Mouse (Mus musculus) neural tube, embryonic 12.5 days (tissue): ENCODE measurements around the gene D630045J12Rik. TPM values are rescaled to one million over a fixed set of nuclear protein-coding genes. Genes with fewer than 3 reads are reported as not detected.

Experiments
- ATAC-seq: fragments of 200-750 bp; cut with Nextera tagmentation; 2 replicates; pipeline ENCODE4 v1.8.0; 2017; ENCODE audit warnings: low read depth, mild to moderate bottlenecking, moderate TSS enrichment, moderate library complexity; ENCODE audit not compliant: low FRiP score
- H3K27ac ChIP-seq: fragments of 300-500 bp; sonication (generic); 2 replicates; pipeline ENCODE4 v1.5.1; 2016
- H3K27me3 ChIP-seq: fragments of 300-500 bp; sonication (generic); replicated peaks from 2 replicates; pipeline ENCODE4 v1.6.1; 2016; ENCODE audit warnings: mild to moderate bottlenecking
- H3K36me3 ChIP-seq: fragments of 300-500 bp; sonication (generic); 2 replicates; pipeline ENCODE4 v1.6.1; 2016; ENCODE audit warnings: mild to moderate bottlenecking
- H3K4me1 ChIP-seq: fragments of 300-500 bp; sonication (generic); 2 replicates; pipeline ENCODE4 v1.6.1; 2016
- H3K4me2 ChIP-seq: fragments of 300-500 bp; sonication (generic); replicated peaks from 2 replicates; pipeline ENCODE4 v1.6.1; 2016; ENCODE audit warnings: mild to moderate bottlenecking
- H3K4me3 ChIP-seq: fragments of 300-500 bp; sonication (generic); 2 replicates; pipeline ENCODE4 v1.5.1; 2016
- H3K9ac ChIP-seq: fragments of 300-500 bp; sonication (generic); 2 replicates; pipeline ENCODE4 v1.6.1; 2016; ENCODE audit warnings: mild to moderate bottlenecking
- H3K9me3 ChIP-seq: fragments of 300-500 bp; sonication (generic); 2 replicates; pipeline ENCODE4 v1.6.1; 2016; ENCODE audit warnings: mild to moderate bottlenecking
- WGBS: fragments of 180-500 bp; shearing (Covaris S2); methylation state at CpG from one replicate; pipeline ENCODE4 v1.1.7; 2016; 5-methylcytosine and 5-hydroxymethylcytosine counted together
- polyA plus RNA-seq: library from polyadenylated mRNA; unstranded; fragments of >200 nt; fragmentation: Nextera tagmentation; extraction: Ambion mirVana; gene quantifications from 2 replicates; pipeline ENCODE4 v1.2.1, GENCODE M21; 2016

Gene D630045J12Rik
- polyA plus RNA-seq, 1 experiment from 2014 or later, result 13.3 TPM

DNA sequence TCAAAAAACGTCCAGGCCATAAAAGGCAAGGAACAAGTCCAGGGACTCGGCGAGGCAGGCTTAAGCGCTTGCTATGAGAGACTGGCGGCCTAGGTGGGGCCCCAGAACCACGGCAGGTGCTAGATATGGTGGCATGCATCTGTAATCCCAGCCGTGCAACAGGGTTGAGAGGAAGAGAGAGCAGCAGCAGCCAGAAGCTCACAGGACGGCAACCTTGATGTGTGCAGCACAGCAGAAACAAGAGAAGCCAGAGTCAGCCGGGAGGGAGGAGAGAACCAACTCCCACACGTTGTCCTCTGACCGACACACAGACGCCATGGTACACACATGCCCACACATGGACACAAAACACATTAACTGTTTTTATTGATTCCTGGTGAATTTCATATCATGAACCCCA, 51.0 kb downstream of the D630045J12Rik start:
- ATAC-seq, result no peak
- H3K27me3 ChIP-seq, result no peaks in the 10 kb centered on the region
- no peak overlapping the region for H3K4me2 ChIP-seq
- H3K27ac ChIP-seq, result no peak overlapping the region
- no peak overlapping the region for H3K9ac ChIP-seq
- 84% methylated on average over 12 of the region's 12 CpGs for WGBS
- no peaks in the 10 kb centered on the region for H3K9me3 ChIP-seq
- peaks cover 22% of the 10 kb centered on the region for H3K4me1 ChIP-seq
- no peaks in the 10 kb centered on the region for H3K36me3 ChIP-seq
- no peak overlapping the region for H3K4me3 ChIP-seq

DNA sequence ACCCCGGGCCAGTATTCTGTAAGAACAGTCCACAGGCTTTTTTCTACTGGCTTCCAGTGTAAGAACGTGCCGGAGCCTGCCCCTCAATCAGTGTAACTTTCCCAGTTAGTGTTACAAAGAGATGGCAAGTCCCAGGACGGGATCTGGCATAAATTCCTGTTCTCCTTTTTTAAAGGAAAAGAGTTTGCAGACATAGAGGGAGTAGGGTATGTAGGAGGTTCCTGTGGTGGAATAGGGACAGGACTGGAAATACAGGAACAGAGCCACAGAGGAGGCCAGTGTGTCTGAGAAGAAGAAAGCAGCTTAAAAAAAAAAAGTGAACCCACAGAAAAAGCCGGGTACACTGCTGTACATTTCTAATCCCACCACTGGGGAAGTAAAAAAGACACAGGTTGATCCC, 52.3 kb downstream of the D630045J12Rik start:
- peaks cover 10% of the 10 kb centered on the region for H3K4me1 ChIP-seq
- no peak for ATAC-seq
- H3K36me3 ChIP-seq, result peaks cover 3% of the 10 kb centered on the region
- no peak overlapping the region for H3K9ac ChIP-seq
- no peak overlapping the region for H3K4me2 ChIP-seq
- no peak overlapping the region for H3K27ac ChIP-seq
- H3K27me3 ChIP-seq, result no peaks in the 10 kb centered on the region
- WGBS, result 75% methylated on average over 5 of the region's 5 CpGs
- no peaks in the 10 kb centered on the region for H3K9me3 ChIP-seq
- no peak overlapping the region for H3K4me3 ChIP-seq

DNA sequence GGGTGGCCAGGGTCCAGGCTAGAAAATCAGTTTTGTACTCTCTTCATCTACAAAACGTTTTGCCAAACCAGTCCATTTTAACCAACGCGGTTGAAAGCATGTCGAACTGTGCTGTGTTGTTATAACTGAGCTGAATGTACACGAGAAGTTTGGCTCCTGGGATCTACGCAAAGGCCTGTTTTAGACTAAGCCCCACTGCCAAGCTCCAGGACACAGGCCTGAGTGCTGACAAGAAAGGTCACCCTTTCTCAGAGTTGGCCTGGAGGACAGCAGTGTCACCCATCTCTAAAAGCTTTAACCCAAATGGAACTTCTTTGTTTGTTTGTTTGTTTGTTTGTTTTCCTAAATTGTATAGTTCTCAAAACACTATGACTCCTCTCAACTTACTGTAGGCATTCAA, 54.2 kb downstream of the D630045J12Rik start:
- Histone ChIP-seq H3K4me3 (no peak overlapping the region), H3K9ac (no peak overlapping the region), H3K4me2 (no peak overlapping the region), H3K27ac (no peak overlapping the region), H3K9me3 (no peaks in the 10 kb centered on the region), H3K36me3 (peaks cover 22% of the 10 kb centered on the region), H3K27me3 (no peaks in the 10 kb centered on the region), H3K4me1 (peaks cover 5% of the 10 kb centered on the region)
- WGBS, result 90% methylated on average over 6 of the region's 6 CpGs
- no peak for ATAC-seq

DNA sequence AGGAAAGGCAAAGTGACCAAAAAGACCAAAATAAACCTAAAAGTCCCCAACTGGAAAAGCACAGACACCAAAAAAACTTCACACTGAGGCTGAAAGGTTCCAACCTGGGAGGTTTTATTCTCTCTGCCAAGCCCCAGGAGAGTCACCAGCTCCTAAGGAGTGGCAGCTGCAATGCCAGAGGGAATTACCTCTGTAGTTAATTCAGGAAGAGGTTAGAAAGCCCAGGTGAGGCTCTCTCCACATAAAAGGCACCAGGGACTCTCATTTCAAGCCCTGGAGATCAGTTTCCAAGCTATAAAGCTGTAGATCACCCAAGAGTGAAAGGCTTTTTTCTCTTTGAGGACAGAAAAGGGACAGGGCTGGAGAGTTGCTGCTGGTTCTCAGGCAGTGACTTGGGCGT, 55.1 kb downstream of the D630045J12Rik start:
- no peak overlapping the region for H3K4me3 ChIP-seq
- ATAC-seq, result no peak
- H3K27ac ChIP-seq, result no peak overlapping the region
- H3K4me1 ChIP-seq, result peaks cover 5% of the 10 kb centered on the region
- H3K9ac ChIP-seq, result no peak overlapping the region
- 35% methylated on average over 1 of the region's 1 CpGs for WGBS
- peaks cover 29% of the 10 kb centered on the region for H3K36me3 ChIP-seq
- no peaks in the 10 kb centered on the region for H3K9me3 ChIP-seq
- H3K4me2 ChIP-seq, result no peak overlapping the region
- H3K27me3 ChIP-seq, result no peaks in the 10 kb centered on the region

DNA sequence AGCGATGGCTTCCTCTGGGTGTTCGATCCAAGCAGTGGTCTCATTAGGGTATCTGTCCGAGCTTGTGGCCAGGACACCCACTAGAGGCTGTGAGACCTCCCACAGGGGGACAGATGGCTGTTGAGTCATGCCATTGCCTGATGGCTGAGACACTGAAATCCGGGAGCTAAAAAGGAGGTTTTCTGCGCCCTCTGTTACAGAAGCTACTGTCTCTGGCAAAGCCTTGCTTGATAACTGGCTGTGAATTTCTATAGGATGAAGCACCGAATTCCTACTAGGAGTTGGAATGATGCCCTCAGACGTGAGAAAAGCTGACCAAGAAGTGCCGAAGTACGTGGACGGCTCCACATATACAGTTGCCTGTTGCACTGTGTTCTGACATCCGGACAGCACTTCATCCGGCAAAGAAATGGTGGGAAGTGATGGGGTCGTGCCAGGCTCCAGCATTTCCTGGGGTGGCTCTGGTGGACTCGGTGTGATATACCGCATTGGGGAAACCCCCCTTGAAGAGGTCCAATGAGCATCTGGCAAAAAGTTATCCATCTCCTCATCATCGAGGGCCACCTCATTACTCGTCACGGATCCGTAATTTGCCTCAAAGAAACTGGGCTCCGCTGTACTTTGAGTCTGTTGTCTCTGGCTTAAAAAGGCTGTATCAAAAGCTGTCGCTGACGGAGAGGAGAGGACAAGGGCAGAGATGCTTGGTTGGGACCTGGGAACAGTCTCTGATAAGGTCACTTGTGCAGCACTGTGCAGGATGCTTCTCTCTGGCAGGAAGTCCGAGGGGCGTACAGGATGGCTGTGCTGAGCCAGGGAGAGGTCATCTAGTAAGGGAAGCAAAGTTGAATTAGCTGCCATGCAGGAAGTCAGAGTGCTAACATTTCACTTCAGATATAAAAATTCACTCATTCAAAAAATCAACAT, 57.3 kb downstream of the D630045J12Rik start:
- H3K9ac ChIP-seq, result no peak overlapping the region
- no peak overlapping the region for H3K4me3 ChIP-seq
- no peak for ATAC-seq
- H3K27me3 ChIP-seq, result no peaks in the 10 kb centered on the region
- peaks cover 5% of the 10 kb centered on the region for H3K4me1 ChIP-seq
- H3K4me2 ChIP-seq, result no peak overlapping the region
- WGBS, result 94% methylated on average over 24 of the region's 24 CpGs
- H3K36me3 ChIP-seq, result peaks cover 37% of the 10 kb centered on the region
- H3K27ac ChIP-seq, result no peak overlapping the region
- no peaks in the 10 kb centered on the region for H3K9me3 ChIP-seq

DNA sequence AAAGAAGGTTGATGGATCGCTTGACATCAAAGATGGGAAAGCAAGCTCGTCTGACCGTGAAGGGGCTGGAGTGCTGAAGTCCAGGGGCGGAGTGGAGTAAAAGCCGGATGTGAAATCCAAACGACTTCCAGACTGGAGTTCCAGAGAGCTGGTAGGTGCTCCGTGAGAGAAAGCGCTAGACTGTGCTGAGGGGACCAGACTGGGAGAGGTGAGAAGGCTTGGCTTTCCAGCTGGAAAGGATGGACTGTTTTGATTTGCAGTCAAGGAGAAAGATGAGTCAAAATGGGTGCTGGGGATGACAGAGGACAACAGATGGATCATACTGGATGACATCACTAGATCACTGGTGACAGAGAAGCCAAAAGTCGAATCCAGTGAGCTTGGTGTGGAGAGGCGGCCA, 58.5 kb downstream of the D630045J12Rik start:
- Histone ChIP-seq H3K4me3 (no peak overlapping the region), H3K27me3 (no peaks in the 10 kb centered on the region), H3K27ac (no peak overlapping the region), H3K9me3 (no peaks in the 10 kb centered on the region), H3K9ac (no peak overlapping the region), H3K4me1 (peaks cover 5% of the 10 kb centered on the region; the same call in 1 of the 2 replicates), H3K4me2 (no peak overlapping the region), H3K36me3 (peaks cover 41% of the 10 kb centered on the region)
- WGBS, result 77% methylated on average over 10 of the region's 10 CpGs
- ATAC-seq, result no peak

DNA sequence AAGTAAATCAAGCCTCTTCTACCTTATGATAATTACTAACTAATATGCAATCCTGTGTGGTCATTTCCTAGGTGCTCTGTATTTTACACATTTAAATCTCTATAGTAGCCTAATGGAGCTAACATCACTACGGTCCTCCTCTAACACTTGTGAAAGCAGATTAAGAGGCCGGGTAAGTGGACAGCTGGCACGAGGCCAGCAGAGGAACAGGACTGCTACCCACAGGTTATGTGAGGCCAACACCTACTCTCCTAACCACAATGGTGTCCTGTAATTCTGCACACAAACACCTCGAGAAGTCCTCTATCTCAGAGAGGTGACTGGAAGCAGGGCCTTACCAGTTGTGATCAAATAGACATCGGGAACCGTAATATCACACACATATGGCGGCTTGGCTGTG, 59.8 kb downstream of the D630045J12Rik start:
- WGBS, result 92% methylated on average over 7 of the region's 7 CpGs
- H3K4me1 ChIP-seq, result peaks cover 4% of the 10 kb centered on the region; the same call in 1 of the 2 replicates
- H3K27me3 ChIP-seq, result no peaks in the 10 kb centered on the region
- H3K9me3 ChIP-seq, result no peaks in the 10 kb centered on the region
- H3K4me2 ChIP-seq, result no peak overlapping the region
- no peak overlapping the region for H3K9ac ChIP-seq
- ATAC-seq, result no peak
- H3K36me3 ChIP-seq, result peaks cover 50% of the 10 kb centered on the region
- H3K27ac ChIP-seq, result no peak overlapping the region
- H3K4me3 ChIP-seq, result no peak overlapping the region

DNA sequence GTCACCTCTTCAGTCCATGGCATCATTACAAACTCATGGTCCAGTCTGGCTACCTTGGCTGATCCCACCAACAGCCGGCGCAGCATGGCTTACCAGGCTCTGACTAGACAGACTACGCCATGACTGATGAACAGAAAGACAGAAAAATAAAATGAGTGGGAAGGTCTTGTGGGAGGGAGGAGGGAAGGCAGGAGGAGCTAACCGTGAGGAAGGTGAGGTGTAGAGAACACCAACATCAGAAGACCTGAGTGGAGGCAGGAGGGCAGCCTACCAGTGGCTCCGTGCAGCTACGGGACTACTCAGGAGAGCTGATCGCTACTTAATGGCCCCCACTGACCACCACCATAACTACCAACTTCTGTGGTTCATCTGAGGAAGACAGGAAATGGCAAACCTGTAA, 60.9 kb downstream of the D630045J12Rik start:
- H3K9ac ChIP-seq, result no peak overlapping the region
- no peak overlapping the region for H3K4me3 ChIP-seq
- no peak overlapping the region for H3K27ac ChIP-seq
- ATAC-seq, result no peak
- peaks cover 58% of the 10 kb centered on the region for H3K36me3 ChIP-seq
- no peak overlapping the region for H3K4me2 ChIP-seq
- H3K4me1 ChIP-seq, result no peaks in the 10 kb centered on the region
- H3K9me3 ChIP-seq, result no peaks in the 10 kb centered on the region
- 96% methylated on average over 7 of the region's 7 CpGs for WGBS
- no peaks in the 10 kb centered on the region for H3K27me3 ChIP-seq

DNA sequence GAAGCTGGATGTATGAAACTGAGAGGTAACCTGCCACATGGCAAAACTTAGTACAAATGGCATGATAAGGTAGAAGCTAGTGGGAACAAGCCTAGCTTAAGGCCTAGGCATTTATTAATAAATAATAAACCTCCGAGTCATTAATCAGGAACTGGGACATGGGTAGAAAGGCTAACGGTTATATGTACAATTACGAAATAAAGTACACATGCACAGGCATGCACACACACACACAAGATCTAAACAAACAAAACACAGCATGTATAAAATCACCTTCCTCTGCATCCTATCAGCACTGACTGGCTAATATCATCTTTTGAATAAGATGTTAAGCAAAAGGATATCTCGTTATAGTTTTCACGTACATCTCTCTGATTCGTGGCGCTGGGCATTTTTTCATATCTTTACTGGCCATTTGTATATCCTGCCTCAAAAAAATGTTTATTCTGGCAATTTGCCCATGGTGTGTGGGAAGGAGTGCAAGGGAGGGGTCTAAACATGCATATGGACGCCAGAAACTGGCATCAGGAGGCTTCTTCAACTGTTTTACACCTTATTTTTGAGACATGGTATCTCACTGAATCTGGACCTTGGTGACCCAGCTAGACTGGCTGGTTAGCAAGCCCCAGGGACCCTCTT, 67.4 kb downstream of the D630045J12Rik start:
- Histone ChIP-seq H3K4me1 (peaks cover 9% of the 10 kb centered on the region), H3K9me3 (no peaks in the 10 kb centered on the region), H3K9ac (no peak overlapping the region), H3K4me2 (no peak overlapping the region), H3K27ac (no peak overlapping the region), H3K4me3 (no peak overlapping the region), H3K36me3 (peaks cover 44% of the 10 kb centered on the region), H3K27me3 (no peaks in the 10 kb centered on the region)
- ATAC-seq, result no peak
- 94% methylated on average over 8 of the region's 8 CpGs for WGBS

DNA sequence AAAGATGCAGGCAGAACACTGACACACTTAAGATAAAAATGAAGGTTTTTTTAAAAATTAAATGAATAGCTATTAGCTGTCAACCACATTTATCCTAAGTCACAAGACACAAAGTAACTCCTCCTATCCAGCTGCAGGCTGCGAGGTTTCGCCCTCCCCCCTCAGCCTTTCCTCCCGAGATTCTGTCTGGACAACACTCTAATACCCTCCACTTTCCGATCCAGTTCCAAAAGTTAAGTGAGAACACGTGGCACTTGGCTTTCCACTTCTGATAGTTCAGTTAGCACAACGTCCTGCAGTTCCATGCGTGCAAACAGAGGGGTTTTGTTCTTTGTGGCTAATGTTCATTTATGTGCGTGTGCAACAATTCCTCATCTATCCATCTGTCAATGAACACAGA, 69.0 kb downstream of the D630045J12Rik start:
- no peak overlapping the region for H3K9ac ChIP-seq
- no peak for ATAC-seq
- no peaks in the 10 kb centered on the region for H3K27me3 ChIP-seq
- no peak overlapping the region for H3K4me2 ChIP-seq
- H3K27ac ChIP-seq, result no peak overlapping the region
- no peaks in the 10 kb centered on the region for H3K9me3 ChIP-seq
- 57% methylated on average over 8 of the region's 8 CpGs for WGBS
- peaks cover 9% of the 10 kb centered on the region for H3K4me1 ChIP-seq
- peaks cover 46% of the 10 kb centered on the region for H3K36me3 ChIP-seq
- no peak overlapping the region for H3K4me3 ChIP-seq

DNA sequence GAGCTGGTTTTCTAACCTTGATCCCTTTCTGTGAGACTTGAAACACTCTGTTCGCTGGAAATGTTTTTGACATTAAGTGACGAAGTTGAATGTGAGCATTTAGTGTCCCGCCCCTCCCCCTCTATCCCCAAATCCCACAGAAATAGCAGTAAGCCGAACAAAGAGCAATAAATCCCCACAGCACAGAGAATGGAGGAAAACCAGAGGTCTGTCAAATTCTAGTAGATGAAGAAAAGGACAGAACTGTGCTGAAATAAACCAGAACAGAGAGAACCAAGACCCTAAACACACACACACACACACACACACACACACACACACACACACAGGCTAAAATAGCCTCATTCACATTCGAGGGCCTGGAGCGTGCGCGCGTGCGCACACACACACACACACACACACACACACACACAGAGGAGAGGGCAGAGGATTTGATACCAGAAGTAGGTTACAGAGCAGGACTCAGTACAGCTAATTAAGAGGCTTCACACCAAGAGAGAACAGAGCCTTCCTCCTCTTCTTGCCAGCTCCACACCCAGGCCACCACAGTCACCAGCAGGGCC, 72.0 kb downstream of the D630045J12Rik start:
- Histone ChIP-seq H3K9ac (no peak overlapping the region), H3K36me3 (peaks cover 56% of the 10 kb centered on the region), H3K27ac (no peak overlapping the region), H3K4me3 (no peak overlapping the region), H3K4me2 (no peak overlapping the region), H3K9me3 (no peaks in the 10 kb centered on the region), H3K4me1 (peaks cover 9% of the 10 kb centered on the region), H3K27me3 (no peaks in the 10 kb centered on the region)
- WGBS, result 76% methylated on average over 10 of the region's 10 CpGs
- peak; percentile 33; the same call in 1 of the 2 replicates for ATAC-seq

DNA sequence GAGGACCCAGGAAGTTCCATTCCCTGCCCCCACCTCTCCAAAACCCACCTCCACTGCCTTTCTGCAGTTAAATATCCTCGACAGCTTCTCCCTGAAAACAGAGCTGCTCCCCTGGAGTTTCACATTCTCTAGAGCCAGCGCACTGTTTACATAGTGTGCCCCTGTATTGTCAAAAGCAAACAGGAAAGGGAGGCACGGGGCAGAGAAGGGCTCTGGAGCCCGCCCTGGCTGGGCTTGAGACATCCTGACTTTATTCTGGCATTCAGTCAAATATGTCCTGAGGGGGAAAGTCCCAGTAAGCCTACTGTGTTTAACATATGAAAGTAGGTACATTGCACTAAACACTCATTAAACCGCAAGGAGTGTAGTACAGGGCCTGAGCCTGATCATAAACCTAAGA, 73.1 kb downstream of the D630045J12Rik start:
- H3K4me3 ChIP-seq, result no peak overlapping the region
- H3K27ac ChIP-seq, result no peak overlapping the region
- no peak overlapping the region for H3K9ac ChIP-seq
- H3K36me3 ChIP-seq, result peaks cover 65% of the 10 kb centered on the region
- ATAC-seq, result no peak
- no peaks in the 10 kb centered on the region for H3K27me3 ChIP-seq
- no peak overlapping the region for H3K4me2 ChIP-seq
- H3K9me3 ChIP-seq, result no peaks in the 10 kb centered on the region
- 49% methylated on average over 5 of the region's 5 CpGs for WGBS
- H3K4me1 ChIP-seq, result peaks cover 9% of the 10 kb centered on the region
